Mouse (Mus musculus) hindbrain, postnatal 0 days (tissue): ENCODE data around the gene Xylt1. TPM values are rescaled to one million over a fixed set of nuclear protein-coding genes. Genes with fewer than 3 reads are reported as not detected.

Experiments
- ATAC-seq: fragments of 200-750 bp; cut with Nextera tagmentation; 2 replicates; pipeline ENCODE4 v1.8.0; 2017; ENCODE audit warnings: mild to moderate bottlenecking, moderate TSS enrichment, moderate library complexity
- DNase-seq: peaks from one replicate; pipeline ENCODE4 v3.0.0-alpha.2; 2015; ENCODE audit warnings: low spot score
- H3K27ac ChIP-seq: fragments of 300-500 bp; sonication (generic); 2 replicates; pipeline ENCODE4 v1.5.1; 2014; ENCODE audit warnings: mild to moderate bottlenecking
- H3K27me3 ChIP-seq: fragments of 300-500 bp; sonication (generic); 2 replicates; pipeline ENCODE4 v1.6.1; 2014; ENCODE audit warnings: low read length, mixed read lengths; ENCODE audit not compliant: insufficient read depth
- H3K36me3 ChIP-seq: fragments of 300-500 bp; sonication (generic); 2 replicates; pipeline ENCODE4 v1.6.1; 2014; ENCODE audit warnings: low read length, mixed read lengths; ENCODE audit not compliant: insufficient read depth
- H3K4me1 ChIP-seq: fragments of 300-500 bp; sonication (generic); 2 replicates; pipeline ENCODE4 v1.6.1; 2014; ENCODE audit warnings: antibody characterized with exemption, low read length, mixed read lengths; ENCODE audit not compliant: insufficient read depth
- H3K4me2 ChIP-seq: fragments of 300-500 bp; sonication (generic); 2 replicates; pipeline ENCODE4 v1.6.1; 2014; ENCODE audit warnings: low read depth, mild to moderate bottlenecking, low read length, moderate library complexity, mixed read lengths
- H3K4me3 ChIP-seq: fragments of 300-500 bp; sonication (generic); 2 replicates; pipeline ENCODE4 v1.5.1; 2014; ENCODE audit warnings: low read length
- H3K9ac ChIP-seq: fragments of 300-500 bp; sonication (generic); replicated peaks from 2 replicates; pipeline ENCODE4 v1.6.1; 2014; ENCODE audit warnings: mild to moderate bottlenecking, low read length, moderate library complexity, mixed read lengths
- H3K9me3 ChIP-seq: fragments of 300-500 bp; sonication (generic); 2 replicates; pipeline ENCODE4 v1.6.1; 2016; ENCODE audit warnings: low read length, mixed read lengths
- CTCF ChIP-seq: IDR thresholded peaks from 2 replicates; pipeline ENCODE4 v1.5.1; 2016; ENCODE audit warnings: antibody characterized with exemption, control low read depth, low read depth
- WGBS: fragments of 180-500 bp; shearing (Covaris S2); extraction: QIAGEN DNeasy Blood & Tissue Kit; methylation state at CpG from one replicate; pipeline ENCODE4 v1.1.7; 2014; 5-methylcytosine and 5-hydroxymethylcytosine counted together
- polyA plus RNA-seq: library from polyadenylated mRNA; unstranded; fragments of >200 nt; fragmentation: Nextera tagmentation; extraction: Ambion mirVana; gene quantifications from 2 replicates; pipeline ENCODE4 v1.2.1, GENCODE M21; 2015
- total RNA-seq: library from RNA; depleted of rRNA; stranded (reverse); fragments of >200 nt; gene quantifications from 2 replicates; pipeline ENCODE4 v1.2.3, GENCODE M21; 2014

Xylt1 gene
- total and polyA plus RNA-seq, 2 experiments from 2014 or later, result 3.0 to 16.6 TPM

DNA sequence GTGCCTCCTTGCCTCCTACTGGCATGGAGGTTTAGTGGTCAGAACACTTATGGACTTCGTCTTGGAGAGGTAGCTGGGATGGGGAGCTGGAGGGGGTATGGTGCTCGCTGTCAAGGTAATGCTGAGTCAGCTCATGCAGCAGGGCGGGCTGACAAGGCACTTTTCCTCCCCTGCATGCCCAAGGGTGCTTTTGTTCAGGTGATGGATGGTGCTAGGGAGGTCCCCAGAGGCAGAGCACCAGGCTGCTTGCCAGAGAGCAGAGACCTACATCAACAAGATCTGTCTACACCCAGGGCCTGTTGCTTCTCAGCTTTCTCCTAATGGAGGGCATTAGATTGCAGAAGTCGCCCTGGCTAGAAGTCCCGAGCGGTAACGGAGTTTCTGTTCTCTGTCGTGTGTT is 127.3 kb downstream of the Xylt1 start:
- ATAC-seq, result peak; percentile 33
- 65% methylated on average over 8 of the region's 8 CpGs for WGBS

DNA sequence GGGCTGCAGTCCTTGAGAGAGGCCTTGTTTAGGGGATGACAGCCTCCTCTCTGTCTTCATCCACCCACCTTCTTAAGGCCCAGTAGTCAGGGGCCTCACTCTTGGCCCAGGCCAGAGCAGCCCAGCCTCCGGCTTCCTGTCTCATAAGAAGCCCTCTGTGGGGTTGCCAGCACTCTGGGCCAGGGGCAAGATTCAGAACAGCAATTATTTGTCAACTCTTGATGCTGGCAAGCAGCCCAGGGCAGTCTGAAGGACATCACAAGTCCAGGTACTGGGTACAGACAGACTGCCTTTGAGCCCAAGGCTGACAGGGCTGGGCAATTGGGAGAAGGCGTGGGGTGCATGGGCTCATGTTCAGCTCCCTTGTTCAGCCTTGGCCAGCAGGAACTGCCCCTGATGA is 129.3 kb downstream of the Xylt1 start:
- Histone ChIP-seq H3K4me3 (no peak overlapping the region), H3K9me3 (no peaks in the 10 kb centered on the region), H3K4me2 (no peak overlapping the region), H3K9ac (no peak overlapping the region), H3K36me3 (no peaks in the 10 kb centered on the region), H3K4me1 (no peaks in the 10 kb centered on the region), H3K27me3 (no peaks in the 10 kb centered on the region), H3K27ac (0 out of 2 replicates have a peak overlapping the region, but pooled peaks have one; percentile 2)
- WGBS, result 71% methylated on average over 2 of the region's 2 CpGs
- DNase-seq, result peak; percentile 38
- TF ChIP-seq CTCF, result no peak
- peak; percentile 54; the same call in 1 of the 2 replicates for ATAC-seq

More for the DNA sequence above, 127.3 kb downstream of the Xylt1 start:
- no peak for TF ChIP-seq CTCF
- Histone ChIP-seq H3K4me3 (no peak overlapping the region), H3K4me1 (no peaks in the 10 kb centered on the region), H3K36me3 (no peaks in the 10 kb centered on the region), H3K27ac (peak overlapping the region; percentile 22; the same call in 1 of the 2 replicates), H3K9me3 (no peaks in the 10 kb centered on the region), H3K9ac (no peak overlapping the region), H3K4me2 (no peak overlapping the region), H3K27me3 (no peaks in the 10 kb centered on the region)
- DNase-seq, result peak; percentile 36

DNA sequence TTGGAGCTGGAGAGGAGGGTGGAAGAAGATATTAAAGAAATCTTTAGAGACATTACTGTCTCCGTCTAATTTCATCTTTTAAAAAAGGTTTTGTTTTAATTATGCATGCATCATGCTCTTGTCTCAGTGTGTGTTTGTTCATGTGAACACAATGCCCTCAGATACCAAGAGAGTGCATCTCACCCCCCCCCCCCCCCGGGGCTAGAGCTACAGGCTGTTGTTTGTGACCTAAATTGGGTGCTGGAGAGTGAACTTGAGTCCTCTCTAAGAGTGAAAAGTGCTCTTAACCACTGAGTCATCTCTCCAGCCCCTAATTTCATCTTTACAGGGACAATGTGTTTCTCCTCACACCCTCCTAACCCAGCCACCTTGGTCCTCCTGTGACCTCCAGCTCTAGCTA is 131.5 kb downstream of the Xylt1 start:
- Histone ChIP-seq H3K4me1 (no peaks in the 10 kb centered on the region), H3K4me3 (no peak overlapping the region), H3K9ac (no peak overlapping the region), H3K27me3 (no peaks in the 10 kb centered on the region), H3K4me2 (no peak overlapping the region), H3K36me3 (no peaks in the 10 kb centered on the region), H3K9me3 (no peaks in the 10 kb centered on the region), H3K27ac (no peak overlapping the region)
- no peak for TF ChIP-seq CTCF
- ATAC-seq (no peak), DNase-seq (no peak)
- 61% methylated on average over 2 of the region's 2 CpGs for WGBS

DNA sequence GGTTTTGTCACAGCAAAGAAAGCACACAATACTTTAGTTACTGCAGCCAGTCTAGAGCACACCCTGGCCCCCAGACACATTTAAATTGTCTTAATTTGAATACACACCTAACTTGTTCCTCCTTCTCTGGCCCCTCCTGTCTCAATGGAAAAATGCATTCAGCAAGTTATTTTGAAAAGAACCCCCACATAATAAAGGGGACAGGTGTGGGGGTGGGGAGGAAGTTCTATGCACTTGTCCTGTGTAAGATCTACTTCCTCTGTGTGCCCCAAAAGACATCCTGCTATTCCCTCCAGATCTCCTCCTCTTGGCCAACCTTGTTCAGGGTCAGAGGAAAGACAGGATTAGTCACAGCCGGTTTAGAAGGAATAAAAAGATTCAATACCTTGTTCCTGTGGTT is 135.0 kb downstream of the Xylt1 start:
- Histone ChIP-seq H3K9ac (no peak overlapping the region), H3K4me1 (no peaks in the 10 kb centered on the region), H3K4me3 (no peak overlapping the region), H3K36me3 (no peaks in the 10 kb centered on the region), H3K9me3 (no peaks in the 10 kb centered on the region), H3K27ac (no peak overlapping the region), H3K27me3 (no peaks in the 10 kb centered on the region), H3K4me2 (no peak overlapping the region)
- WGBS, result 56% methylated on average over 1 of the region's 1 CpGs
- no peak for ATAC-seq
- TF ChIP-seq CTCF, result no peak
- DNase-seq, result no peak

DNA sequence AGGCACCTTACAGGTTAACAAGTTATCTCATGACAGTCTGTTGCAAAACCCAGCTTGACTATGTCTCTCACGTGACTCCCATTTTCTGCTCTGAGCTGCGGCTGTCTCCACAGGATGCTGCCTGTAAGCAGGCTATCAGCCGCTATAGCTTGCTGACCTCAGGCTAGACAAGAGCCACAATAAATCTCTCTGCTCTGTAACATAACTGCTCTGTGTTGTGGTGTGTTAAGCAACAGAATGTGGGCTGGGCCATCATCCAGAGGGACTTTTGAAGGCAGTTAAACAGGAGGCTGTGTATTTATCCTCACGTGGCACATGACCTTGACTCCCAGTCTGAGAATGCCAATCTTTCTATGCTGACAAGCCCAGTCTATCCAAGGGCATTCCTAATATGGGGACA is 136.1 kb downstream of the Xylt1 start:
- Histone ChIP-seq H3K27me3 (no peaks in the 10 kb centered on the region), H3K36me3 (no peaks in the 10 kb centered on the region), H3K4me3 (no peak overlapping the region), H3K27ac (no peak overlapping the region), H3K4me2 (no peak overlapping the region), H3K9me3 (no peaks in the 10 kb centered on the region), H3K4me1 (no peaks in the 10 kb centered on the region), H3K9ac (no peak overlapping the region)
- WGBS, result 58% methylated on average over 4 of the region's 4 CpGs
- ATAC-seq (no peak), DNase-seq (no peak)
- TF ChIP-seq CTCF, result no peak

DNA sequence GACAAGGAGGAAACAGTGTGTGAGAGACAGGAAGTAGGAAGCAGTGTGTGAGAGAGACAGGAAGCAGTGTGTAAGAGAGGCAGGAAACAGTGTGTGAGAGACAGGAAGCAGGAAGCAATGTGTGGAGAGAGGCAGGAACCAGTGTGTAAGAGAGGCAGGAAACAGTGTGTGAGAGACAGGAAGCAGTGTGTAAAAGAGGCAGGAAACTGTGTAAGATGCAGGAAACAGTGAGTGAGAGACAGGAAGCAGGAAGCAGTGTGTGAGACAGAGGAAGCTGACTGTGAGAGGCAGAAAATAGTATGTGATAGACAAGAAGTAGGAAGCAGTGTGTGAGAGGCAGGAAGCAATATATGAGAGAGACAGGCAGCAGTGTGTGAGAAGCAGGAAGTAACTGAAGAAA is 140.6 kb downstream of the Xylt1 start:
- H3K9ac ChIP-seq, result no peak overlapping the region
- H3K4me1 ChIP-seq, result peaks cover 14% of the 10 kb centered on the region; the same call in 1 of the 2 replicates
- H3K4me2 ChIP-seq, result no peak overlapping the region
- H3K27ac ChIP-seq, result no peak overlapping the region
- H3K36me3 ChIP-seq, result no peaks in the 10 kb centered on the region
- ATAC-seq (no peak), DNase-seq (no peak)
- H3K9me3 ChIP-seq, result no peaks in the 10 kb centered on the region
- no peaks in the 10 kb centered on the region for H3K27me3 ChIP-seq
- no peak for TF ChIP-seq CTCF
- no peak overlapping the region for H3K4me3 ChIP-seq

DNA sequence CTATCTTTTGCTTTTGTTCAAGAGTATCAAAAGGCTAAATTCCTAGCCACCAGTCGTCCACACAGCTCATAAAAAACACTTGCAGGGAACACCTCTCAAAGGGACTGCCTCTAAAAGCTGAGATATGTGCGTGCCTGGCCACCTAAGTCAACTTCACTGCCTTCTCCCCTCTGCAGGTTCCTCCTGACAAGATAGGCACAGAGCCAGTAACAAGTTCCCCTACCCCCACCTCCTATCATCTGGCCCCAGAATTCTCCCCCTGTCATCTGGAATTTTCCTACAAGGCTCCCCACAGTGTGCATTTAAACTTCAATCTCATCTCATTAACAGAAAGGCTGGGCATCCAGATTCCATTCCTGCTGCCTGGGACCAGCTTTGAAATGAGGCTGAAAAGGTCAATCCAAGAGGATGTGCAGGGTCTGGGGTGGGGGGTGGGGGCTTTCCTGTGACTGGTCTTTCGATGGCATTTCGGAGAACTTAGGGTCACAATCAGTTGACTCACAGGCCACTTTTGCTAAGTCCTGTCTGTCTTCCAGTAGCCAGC is 141.4 kb downstream of the Xylt1 start:
- 14% methylated on average over 4 of the region's 4 CpGs for WGBS
- no peaks in the 10 kb centered on the region for H3K36me3 ChIP-seq
- H3K27ac ChIP-seq, result no peak overlapping the region
- DNase-seq (no peak), ATAC-seq (no peak)
- H3K27me3 ChIP-seq, result no peaks in the 10 kb centered on the region
- peaks cover 14% of the 10 kb centered on the region; the same call in 1 of the 2 replicates for H3K4me1 ChIP-seq
- H3K4me2 ChIP-seq, result no peak overlapping the region
- no peak overlapping the region for H3K9ac ChIP-seq
- TF ChIP-seq CTCF, result no peak
- no peaks in the 10 kb centered on the region for H3K9me3 ChIP-seq
- H3K4me3 ChIP-seq, result no peak overlapping the region
